Mouse (Mus musculus) bone marrow macrophage, adult 2 months (primary cell): ENCODE results near the gene Tmem235.

Source experiments
- CTCF ChIP-seq: IDR thresholded peaks from 2 replicates; pipeline ENCODE4 v1.5.1; 2012; ENCODE audit warnings: low read depth, mild to moderate bottlenecking, low read length, moderate library complexity
- POLR2A ChIP-seq: IDR thresholded peaks from 2 replicates; pipeline ENCODE4 v1.6.1; 2012; ENCODE audit warnings: mild to moderate bottlenecking, low read depth, low read length, borderline replicate concordance

- TF ChIP-seq CTCF (no peak), POLR2A (no peak)
Observed at GRCm38 (mm10) chr11:117821868-117822267, 38.7 kb upstream of the Tmem235 start.
